Mouse (Mus musculus) frontal cortex, adult (tissue): ENCODE measurements around the gene N4bp2l2.
A peak's percentile ranks its signal among the peaks of the same experiment; 100 is the strongest.
"Not testable (repeated sequence)": the region's sequence is repeated elsewhere in the genome, so short reads cannot be mapped to it uniquely, and the experiment has no call there.

Experiments
- ATAC-seq: cut with Nextera tagmentation; 2 replicates; pipeline ENCODE4 v1.9.2; 2017; ENCODE audit warnings: mild to moderate bottlenecking, moderate library complexity, mixed read lengths; ENCODE audit not compliant: low TSS enrichment

The N4bp2l2 gene

DNA sequence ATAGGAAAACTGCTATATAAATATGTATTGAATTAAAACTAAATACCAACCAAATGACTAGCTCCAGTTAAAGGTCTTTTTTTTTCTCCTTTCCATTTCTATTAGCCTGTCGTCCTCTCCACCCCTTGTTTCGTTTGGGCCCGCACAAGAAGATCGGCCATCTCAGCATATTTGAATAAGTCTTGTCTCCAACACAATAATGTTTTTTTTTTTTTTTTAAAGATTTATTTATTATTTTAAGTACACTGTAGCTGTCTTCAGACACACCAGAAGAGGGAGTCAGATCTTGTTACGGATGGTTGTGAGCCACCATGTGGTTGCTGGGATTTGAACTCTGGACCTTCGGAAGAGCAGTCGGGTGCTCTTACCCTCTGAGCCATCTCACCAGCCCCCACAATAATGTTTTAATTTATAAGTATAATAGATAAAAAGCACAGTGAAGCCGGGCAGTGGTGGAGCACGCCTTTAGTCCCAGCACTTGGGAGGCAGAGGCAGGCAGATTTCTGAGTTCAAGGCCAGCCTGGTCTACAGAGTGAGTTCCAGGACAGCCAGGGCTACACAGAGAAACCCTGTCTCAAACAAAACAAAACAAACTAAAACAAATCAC is at the start of gene N4bp2l2:
N4bp2l2 (minus strand) TSS at position 51 of the 607 bp plus-strand sequence.
- ATAC-seq: not testable (repeated sequence)

DNA sequence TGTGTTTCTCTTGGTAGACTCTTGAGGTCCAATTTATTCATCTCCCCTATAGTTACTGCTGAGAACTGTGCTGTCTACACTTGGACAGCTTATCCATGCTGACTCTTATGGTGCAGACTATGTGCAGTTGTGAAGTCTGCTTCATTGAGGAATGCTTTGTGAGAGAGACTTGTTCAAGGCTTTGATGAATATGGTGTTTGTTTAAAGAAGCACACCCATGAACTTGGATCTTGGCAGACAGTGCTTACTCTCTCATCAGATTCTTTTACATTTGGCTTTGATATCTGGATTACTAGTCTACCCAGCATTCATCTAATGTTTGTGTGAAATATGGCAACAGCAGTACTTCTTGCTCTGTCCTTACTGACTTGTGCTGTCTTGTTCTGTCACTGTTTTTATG is 47.4 kb upstream of the N4bp2l2 start:
- no peak for ATAC-seq

DNA sequence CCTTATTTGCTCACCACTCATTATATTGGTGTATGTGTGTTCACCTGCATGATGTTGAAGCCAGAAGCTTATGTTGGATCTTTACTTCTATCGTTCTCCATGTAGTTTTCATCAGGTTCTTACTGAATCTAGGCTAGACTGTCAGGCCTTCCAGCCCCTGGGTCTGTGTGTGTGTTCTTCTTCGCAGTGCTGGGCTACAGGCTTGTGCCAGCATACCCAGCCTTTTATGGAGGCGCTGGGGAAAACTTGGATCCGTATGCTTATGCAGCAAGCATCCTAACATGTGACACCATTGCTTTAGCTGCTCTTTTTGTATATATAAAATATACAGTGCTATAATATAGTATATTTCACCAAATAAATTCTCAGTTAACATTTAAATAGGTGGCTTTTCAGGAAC is 45.5 kb upstream of the N4bp2l2 start:
- ATAC-seq: no peak

DNA sequence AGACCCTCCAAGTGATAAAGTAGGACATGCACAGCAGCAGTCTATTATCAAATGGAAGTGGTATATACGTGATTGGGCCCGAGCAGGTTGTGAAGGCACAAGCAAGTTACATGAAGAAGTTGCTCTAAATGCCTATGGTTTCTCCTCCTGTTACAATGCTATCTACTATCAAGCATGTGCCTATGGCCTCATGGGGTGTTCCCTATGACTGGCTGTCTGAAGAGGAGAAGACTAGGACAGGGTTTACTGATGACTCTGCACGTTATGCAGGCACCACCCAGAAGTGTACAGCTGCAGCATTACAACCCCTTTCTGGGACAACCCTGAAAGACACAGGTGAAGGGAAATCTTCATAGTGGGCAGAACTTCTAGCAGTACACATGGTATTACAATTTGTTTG is 41.2 kb upstream of the N4bp2l2 start:
- ATAC-seq: not testable (repeated sequence)

DNA sequence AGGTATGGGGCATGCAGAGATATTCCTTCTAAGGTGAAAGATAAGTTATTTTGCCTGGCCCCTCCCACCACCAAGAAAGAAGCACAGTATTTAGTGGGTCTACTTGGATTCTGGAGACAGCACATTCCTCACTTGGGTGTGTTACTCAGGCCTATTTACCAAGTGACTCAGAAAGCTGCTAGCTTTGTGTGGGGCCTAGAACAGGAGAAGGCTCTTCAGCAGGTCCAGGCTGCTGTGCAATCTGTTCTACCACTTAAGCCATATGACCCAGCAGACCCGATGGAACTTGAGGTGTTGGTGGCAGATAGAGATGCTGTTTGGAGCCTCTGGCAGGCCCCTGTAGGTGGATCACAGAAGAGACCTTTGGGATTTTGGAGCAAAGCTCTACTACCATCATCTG is 40.7 kb upstream of the N4bp2l2 start:
- ATAC-seq: not testable (repeated sequence)

DNA sequence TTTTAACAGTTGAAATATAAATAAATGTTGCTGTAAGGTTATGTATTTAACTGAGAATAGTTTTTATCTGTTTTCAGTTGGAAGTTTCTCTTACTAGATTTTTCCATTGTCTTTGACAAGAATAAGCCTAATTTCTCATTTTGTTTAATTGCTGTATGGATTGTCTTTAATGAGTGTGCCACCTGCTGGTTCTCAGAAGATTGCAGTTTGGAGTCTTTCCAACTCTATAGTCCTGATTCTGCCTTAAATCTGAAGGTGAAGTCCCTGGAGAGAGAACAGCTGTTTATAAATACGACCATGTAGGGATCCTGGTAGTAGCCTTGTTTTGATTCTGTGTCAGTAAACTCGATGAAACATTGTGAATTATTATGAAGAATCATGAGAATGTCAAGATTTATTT is 36.7 kb upstream of the N4bp2l2 start:
- no peak for ATAC-seq

DNA sequence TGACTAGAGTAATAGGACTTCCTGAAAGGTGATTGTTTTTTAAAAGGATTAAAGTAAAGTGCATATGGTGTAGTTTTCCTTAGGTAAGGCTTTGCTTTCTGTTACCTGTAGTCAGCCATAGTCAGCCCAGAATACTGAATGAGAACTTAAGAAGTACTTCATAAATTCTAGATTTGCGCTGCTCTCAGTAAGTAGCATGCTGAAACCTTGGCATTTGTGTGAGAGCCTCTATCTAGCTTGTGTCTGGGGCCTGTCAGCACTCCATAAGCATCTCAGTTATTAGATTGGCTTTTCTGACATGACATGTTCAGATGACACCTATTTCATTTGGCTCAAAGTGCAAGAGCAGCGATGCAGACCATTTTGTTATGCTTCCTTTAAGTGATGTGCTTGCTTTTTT is 27.3 kb upstream of the N4bp2l2 start:
- no peak for ATAC-seq

DNA sequence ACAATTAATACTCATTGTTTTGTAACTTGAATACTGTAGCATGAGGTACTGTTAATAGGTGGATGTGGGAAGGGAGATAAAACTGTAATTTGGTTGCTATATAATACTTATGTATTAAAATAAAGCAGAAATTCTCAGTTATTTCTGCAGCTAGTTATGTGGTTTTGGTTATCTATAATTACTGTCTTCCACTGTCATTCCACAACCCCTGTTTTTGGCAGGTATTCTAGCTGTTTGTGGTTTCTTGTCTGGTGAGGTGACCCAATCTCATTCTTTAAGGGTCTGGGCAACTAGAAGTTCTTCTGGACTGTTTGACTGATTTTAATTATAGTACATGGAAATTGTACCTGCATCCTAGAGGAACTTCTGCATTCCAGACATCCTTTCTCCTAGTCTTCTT is 24.7 kb upstream of the N4bp2l2 start:
- no peak for ATAC-seq

DNA sequence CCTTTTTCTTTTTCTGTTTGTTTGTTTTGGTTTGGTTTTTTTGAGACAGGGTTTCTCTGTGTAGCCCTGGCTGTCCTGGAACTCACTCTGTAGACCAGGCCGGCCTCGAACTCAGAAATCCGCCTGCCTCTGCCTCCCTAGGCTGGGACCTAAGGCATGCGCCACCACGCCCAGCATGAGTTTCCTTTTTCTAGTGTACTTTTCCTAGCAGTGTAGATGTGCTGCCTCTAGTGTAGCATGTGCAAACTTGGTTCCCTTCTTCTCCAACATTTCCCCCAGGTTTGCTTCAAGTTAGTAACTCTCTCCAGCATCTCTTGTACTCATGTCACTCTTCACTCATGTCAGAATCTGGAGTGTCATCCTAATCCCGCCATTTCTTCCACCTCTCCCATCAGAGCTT is 16.9 kb upstream of the N4bp2l2 start:
- ATAC-seq: not testable (repeated sequence)

DNA sequence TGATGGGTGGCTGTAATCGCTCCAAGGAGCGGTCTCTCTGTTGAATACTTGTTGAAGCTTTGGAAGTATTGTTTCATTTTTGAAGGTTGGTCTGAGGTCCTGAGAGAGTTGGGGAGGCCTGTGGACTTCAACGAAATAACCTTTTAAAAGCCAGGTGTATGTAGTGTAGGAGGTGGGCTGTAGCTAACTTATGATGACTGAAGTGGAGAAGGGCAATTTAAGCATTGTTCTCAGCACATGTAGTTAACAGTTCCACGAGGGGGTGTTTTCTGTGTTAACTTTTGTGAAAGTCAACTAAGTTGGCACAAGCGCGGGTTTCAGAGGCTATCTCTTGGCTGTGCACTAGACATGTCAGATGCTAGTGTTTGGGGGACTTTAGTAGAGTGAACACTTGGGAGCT is 8.9 kb upstream of the N4bp2l2 start:
- no peak for ATAC-seq

DNA sequence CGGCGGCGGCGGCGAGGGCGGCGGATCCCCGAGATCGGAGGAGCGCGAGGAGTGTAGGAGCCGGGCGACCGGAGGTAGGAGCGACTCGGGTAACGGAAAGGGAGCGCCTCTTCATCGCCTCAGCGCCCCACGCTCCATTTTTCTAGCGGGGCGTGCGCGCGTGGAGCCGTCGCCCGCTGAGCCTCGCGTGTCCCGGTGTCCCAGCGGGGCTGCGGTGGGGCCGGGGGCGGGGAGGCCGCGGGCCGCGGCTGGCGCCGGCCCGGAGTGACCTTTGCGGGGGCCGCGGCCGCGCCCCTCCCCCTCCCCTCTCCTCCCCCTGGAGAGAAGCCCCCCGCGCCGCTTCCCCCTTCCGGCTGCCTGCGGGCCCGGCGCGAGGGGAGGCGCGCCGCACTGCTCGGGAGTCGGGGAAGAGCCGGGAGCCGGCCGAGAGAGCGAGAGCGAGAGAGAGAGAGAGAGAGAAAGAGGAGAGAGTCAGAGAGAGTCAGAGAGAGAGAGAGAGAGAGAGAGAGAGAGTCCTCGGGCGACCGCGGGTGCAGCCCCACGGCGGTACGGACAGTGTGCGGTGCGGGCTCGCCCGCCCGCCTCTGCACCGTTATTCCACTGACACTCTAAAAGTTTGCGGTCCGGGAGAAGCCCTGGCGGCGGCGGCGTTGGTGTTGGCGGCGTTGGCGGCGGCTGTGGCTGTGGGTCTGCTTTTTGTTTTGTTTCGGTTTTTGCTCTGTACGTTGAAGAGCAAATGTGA is 8.1 kb upstream of the N4bp2l2 start:
- ATAC-seq: peak; percentile 17; the same call in 1 of the 2 replicates

DNA sequence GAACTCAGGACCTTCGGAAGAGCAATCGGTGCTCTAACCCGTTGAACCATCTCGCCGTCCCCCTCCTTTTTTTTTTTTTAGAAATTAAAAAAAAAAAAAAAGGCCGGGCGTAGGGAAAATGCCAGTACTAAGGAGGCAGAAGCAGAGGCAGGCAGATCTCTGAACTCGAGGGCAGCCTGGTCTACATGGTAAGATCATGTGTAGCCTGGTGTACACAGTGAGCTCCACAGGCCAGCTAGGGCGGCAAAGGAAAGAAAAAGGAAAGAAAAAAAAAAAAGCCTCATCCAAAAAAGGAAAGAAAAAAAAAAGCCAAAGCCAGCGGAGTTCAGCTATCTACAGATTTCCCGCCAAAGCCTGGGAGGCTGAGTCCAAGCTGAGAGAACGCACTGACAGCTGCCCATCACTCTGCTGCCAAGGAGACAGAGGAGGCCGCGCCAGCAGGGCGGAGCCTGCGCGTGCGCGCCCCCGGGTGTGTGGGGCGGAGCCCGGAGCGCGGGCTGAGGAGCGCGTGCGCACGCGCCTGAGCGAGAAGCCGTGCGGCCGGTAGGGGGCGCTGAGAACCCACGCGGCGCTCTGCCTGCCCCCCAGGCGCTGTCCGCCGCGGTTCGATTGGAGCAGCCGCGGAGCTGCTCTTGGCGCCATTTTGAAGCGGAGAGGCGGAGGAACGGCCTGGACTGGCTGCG is 7.3 kb upstream of the N4bp2l2 start, which contains the start of gene Pds5b:
Pds5b (plus strand) TSS at position 587 of the 683 bp plus-strand sequence.
- peak; percentile 96 for ATAC-seq

DNA sequence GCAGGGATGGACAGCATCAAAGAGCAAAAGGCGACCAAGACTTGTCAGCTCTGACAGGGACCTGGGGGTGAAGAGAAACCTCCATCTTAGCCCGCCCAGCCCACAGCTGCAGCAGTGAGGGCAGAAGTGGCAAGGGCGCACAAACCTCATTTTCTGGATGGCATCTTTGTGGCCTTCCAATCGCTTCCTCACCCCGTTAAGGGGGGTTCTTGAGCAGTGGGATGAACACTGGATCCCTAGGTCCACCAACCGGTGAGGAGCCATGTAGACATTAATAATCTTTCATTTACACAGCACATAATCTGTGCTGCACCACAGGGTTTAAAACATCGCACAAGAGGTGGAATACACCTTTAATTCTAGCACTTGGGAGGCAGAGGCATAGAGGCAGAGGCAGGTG is 6.4 kb upstream of the N4bp2l2 start:
- no peak for ATAC-seq

DNA sequence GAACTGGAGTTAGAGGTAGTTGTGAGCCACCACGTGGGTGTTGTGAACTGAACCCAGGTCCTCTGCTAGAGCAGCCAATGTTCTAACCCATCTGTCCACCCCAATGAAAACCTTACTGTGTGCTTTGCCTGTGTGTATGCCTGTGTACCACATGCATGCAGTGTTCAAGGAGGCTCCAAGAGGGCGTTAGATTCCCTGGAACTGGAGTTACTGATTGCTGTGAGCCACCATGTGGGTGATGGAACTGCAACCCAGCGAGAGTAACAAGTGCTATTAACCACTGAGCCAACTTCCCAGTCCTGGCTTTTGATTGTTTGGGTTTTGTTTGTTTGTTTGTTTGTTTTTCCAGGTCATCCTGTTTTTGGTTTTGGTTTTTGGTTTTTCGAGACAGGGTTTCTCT is 2.7 kb upstream of the N4bp2l2 start:
- no peak for ATAC-seq

DNA sequence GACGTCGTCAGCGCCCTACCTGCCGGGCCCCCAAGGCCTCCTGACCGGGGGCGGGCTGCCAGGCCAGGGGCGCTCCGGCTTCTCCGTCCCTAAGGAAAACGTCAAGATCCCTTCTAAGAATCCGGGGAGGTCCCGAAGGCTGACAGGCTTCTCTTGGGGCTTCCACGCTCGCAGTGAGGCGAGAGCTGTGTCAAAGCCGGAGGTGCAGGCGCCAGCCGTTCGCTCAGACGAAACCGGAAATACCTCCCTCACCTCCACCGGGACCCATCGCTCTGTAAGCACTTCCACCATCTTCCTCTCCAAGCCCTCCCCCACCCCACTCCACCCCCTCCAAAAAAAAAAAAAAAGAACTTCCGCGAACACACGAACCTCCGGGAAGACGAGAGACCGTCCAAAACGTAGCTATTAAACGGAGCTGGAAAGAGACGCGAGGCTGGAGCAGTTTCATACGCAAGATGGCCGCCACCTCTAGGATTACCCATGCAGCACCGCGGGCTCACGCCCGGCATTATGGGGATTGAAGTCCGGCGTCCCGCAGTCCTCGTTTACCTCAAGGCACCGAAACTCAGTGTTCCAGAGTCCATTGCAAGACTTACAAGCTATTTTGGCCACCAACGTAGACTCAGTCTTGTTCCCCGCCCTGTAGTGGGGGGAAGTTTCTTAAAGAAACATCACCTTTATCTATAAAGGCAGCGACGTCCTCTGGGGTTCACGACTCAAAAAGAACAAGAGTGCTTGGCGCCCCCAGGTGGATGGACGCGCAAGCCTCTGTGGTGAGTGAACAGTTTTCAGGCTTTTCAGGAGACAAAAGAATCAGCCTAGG is 640 bp downstream of the N4bp2l2 start:
- ATAC-seq: peak; percentile 98

DNA sequence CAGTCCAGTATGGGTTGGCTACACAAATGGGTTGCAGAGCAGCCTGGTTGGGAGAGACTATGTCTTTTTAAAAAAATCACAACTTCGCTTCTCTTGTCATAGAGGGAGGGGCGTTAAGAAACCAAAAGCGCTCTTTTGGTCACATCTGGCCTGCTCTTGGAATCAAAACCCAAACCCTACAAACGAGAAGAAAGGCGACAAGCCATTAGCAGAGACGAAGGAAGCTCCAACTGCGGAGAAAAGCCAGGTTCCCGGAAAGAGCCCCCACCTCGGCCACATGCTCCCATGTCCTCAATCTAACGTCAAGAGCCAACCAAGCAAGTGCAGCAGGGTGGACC is 1.2 kb downstream of the N4bp2l2 start:
- ATAC-seq: 0 out of 2 replicates have a peak, but pooled peaks have one; percentile 36

DNA sequence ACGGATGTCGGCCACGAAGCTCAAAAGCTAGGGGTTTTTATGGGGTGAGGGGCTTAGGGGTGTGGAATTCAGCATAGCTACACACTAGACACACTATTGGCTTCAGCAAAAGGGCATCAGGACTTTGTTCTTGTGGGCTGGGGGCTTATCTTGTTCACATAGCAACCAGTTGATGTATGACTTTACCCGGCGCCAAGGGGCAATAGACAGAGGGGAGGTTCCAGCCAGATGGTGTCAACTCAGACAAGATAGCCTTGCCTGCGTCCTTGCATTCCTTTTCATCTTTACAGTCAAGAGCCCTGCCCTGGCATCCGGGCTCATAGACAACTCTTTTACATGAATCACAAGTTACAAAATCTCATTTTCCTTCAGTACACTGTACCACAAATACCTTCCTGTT is 2.1 kb downstream of the N4bp2l2 start:
- ATAC-seq: not testable (repeated sequence)

DNA sequence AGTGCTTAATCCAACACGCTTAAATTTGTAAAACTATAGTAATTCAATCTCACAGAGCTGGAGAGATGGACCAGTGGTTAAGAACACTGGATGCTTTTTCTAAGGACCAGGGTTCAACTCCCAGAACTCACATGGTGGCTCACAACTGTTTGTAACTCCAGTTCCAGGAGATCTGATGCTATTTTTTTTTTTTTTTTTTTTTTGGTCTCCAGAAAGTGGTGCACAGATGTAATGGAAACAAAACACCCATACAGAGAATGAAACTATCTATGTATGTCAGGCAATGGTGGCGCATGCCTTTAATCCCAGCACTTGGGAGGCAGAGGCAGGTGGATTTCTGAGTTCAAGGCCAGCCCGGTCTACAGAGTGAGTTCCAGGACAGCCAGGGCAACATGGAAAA is 5.7 kb downstream of the N4bp2l2 start:
- not testable (repeated sequence) for ATAC-seq

DNA sequence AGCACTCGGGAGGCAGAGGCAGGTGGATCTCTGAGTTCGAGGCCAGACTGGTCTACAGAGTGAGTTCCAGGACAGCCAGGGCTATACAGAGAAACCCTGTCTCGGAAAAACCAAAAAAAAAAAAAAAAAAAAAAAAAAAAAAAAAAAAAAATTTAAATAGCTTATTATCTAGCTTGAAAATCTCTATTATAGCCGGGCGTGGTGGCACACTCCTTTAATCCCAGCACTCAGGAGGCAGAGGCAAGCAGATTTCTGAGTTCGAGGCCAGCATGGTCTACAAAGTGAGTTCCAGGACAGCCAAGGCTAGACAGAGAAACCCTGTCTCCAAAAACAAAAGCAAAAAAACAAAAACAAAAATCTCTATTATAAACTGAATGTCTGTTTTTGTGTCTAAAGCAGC is 6.6 kb downstream of the N4bp2l2 start:
- not testable (repeated sequence) for ATAC-seq

DNA sequence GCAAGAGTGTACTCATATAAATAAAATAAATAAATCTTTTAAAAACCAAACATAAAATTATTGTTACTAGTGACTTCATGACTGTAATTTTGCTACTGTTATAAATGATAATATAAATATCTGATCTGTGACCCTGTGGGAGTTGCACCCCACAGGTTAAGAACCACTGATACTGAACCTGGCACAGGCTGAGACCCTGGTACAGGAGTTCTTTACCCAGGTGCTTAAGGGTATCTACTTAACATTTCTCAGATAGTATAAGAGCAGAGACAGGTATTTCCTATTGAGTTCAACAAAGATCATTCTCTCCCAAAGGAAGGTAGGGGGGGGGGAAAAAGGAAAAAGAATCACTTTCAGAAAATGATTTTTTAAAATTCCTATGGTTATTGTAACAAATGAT is 11.4 kb downstream of the N4bp2l2 start:
- ATAC-seq: no peak

DNA sequence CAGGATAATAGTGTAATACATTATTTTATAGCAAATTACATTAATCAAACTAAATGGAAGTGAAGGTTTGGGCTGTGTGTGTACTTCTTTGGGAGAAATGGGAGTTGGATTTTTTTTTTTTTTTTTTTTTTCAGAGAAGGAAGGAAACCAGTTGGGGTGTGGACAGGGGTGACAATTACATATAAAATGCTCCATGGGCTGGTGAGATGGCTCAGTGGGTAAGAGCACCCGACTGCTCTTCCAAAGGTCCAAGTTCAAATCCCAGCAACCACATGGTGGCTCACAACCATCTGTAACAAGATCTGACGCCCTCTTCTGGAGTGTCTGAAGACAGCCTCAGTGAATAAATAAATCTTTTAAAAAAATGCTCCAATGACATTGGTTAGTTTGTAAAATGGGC is 13.4 kb downstream of the N4bp2l2 start:
- no peak for ATAC-seq

DNA sequence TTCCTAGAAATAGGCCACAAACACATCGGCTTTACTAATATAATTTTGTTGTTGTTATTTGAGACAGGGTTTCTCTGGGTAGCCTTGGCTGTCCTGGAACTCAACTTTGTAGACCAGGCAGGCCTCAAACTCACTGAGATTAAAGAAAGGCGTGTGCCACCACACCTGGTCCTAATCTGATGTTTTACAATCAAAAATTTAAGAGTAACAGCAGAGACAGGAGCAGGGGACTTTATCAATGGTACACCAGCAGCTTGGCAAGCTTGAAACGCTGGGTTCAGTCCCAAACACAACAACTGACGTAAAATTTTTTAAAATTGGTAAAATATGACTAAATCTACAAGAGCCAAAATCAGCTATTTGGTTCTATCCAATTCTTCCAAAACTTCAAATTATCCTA is 21.1 kb downstream of the N4bp2l2 start:
- no peak for ATAC-seq
